10 mouse cellular contexts compared by ENCODE assay signal in the genomic region with DNA sequence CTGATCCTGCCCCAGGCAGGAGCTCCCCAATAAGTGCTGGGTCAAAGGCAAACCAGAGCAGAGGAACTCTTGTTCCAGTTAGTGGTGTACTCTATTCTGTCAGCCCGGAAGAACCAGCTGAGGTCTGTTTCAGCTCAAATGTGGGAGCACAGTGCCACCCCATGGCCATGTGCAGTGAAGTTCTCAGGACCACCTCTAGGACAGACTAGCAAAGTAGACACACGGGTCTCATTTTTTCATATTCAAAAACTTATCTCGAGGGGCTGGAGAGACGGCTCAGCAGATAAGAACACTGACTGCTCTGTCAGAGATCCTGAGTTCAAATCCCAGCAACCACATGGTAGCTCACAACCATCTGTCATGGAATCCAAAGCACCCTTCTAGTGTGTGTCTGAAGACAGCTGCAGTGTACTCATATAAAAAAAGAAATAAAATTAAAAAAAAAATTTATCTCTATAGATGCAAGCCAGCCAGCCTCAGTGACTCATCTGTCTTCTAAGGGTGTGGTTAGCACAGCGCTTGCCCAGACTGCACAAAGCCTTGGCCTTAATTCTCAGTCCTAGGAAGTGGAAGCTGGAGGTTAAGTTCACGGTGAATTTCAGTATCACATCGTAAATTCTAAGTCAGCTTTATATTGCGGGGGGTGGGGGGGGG. TPM values are rescaled to one million over a fixed set of nuclear protein-coding genes. Genes with fewer than 3 reads are reported as not detected.
A peak's percentile ranks its signal among the peaks of the same experiment; 100 is the strongest.
DNase-seq lines count a peak whose midpoint lies in the region; ATAC-seq and TF ChIP-seq lines count a peak whose summit lies in the region.
"Had no signal": no experiment of that assay in that cellular context is flagged by ENCODE, and none has a peak within 500 bp of the region (broad histone marks: within the 10 kb centered on the region; RNA-seq: fewer than 3 reads in every experiment).

No protein-coding gene starts in this region.

- DNase-seq in A20 (ENCODE audit: low read depth, low spot score) (peak; percentile 79), R1 (ENCODE audit: low read depth, low spot score) (peak; percentile 65)
- peak; percentile 75 to 83 for DNase-seq in cerebellum, postnatal 25 days
- peak; percentile 80 for DNase-seq in gastrocnemius, adult 2 months
- peak; percentile 75 for DNase-seq in limb, embryonic 14.5 days (ENCODE audit: low spot score)
- DNase-seq in natural killer cell, adult 2 months (ENCODE audit: low spot score in 2 of 2), result peak; percentile 71 to 81
- peak; percentile 82 for DNase-seq in testis, postnatal 10 days (ENCODE audit: low spot score)

- peaks cover 8% of the 10 kb centered on the region for H3K4me1 ChIP-seq in kidney, embryonic 14.5 days (ENCODE audit: control insufficient read depth, insufficient read depth, low read length)
- H3K4me1 ChIP-seq in limb, embryonic 14.5 days (ENCODE audit: control insufficient read depth, insufficient read depth, low read length), result peaks cover 11% of the 10 kb centered on the region

- intact Hi-C loops in gastrocnemius, adult 2 months (cut with DNase I), result loop anchor here (1.0 kb wide), 1 partner anchor 23 kb away; no protein-coding TSS in a partner anchor

- TF ChIP-seq POLR2A in limb, embryonic 14.5 days (IDR thresholded peaks at IDR 0.05; ENCODE audit: borderline replicate concordance, extremely low read depth, insufficient read depth, insufficient read length), result no peak

- peaks cover 11% of the 10 kb centered on the region for H3K36me3 ChIP-seq in kidney, embryonic 14.5 days (ENCODE audit: control insufficient read depth, insufficient read depth, low read length)
- peaks cover 8% of the 10 kb centered on the region for H3K36me3 ChIP-seq in limb, embryonic 14.5 days (ENCODE audit: control insufficient read depth, insufficient read depth, low read length)

- peak overlapping the region; percentile 65 for H3K27ac ChIP-seq in gastrocnemius, adult 2 months
- H3K27ac ChIP-seq in kidney, embryonic 14.5 days (ENCODE audit: low read depth, low read length), result no peak overlapping the region
- no peak overlapping the region for H3K27ac ChIP-seq in limb, embryonic 14.5 days (replicated peaks; ENCODE audit: low read depth, low read length)
- H3K27ac ChIP-seq: stomach, embryonic 15.5 days had no signal

- peaks cover 6% of the 10 kb centered on the region; the same call in 1 of the 2 replicates for H3K27me3 ChIP-seq in kidney, embryonic 14.5 days (ENCODE audit: control insufficient read depth, insufficient read depth, low read length)
- peaks cover 6% of the 10 kb centered on the region; the same call in 1 of the 2 replicates for H3K27me3 ChIP-seq in limb, embryonic 14.5 days (ENCODE audit: control insufficient read depth, insufficient read depth, low read length)

- no peak overlapping the region for H3K4me2 ChIP-seq in kidney, embryonic 14.5 days (replicated peaks; ENCODE audit: low read depth, low read length)
- no peak overlapping the region for H3K4me2 ChIP-seq in limb, embryonic 14.5 days (replicated peaks; ENCODE audit: low read depth, low read length, severe bottlenecking)
- H3K4me2 ChIP-seq: stomach, embryonic 15.5 days had no signal

- TF ChIP-seq CTCF in gastrocnemius, adult 2 months (IDR thresholded peaks at IDR 0.05), result peak; percentile 88

- no peaks in the 10 kb centered on the region for H3K9me3 ChIP-seq in kidney, embryonic 14.5 days (ENCODE audit: control insufficient read depth, low read length)
- H3K9me3 ChIP-seq in limb, embryonic 14.5 days (ENCODE audit: control insufficient read depth, low read length), result no peaks in the 10 kb centered on the region
- H3K9me3 ChIP-seq: stomach, embryonic 15.5 days had no signal

- WGBS in kidney, embryonic 14.5 days, result 39% methylated on average over 8 of the region's 8 CpGs
- WGBS in limb, embryonic 14.5 days, result 21% methylated on average over 8 of the region's 8 CpGs

- H3K4me3 ChIP-seq in gastrocnemius, adult 2 months, result no peak overlapping the region
- no peak overlapping the region for H3K4me3 ChIP-seq in kidney, embryonic 14.5 days (ENCODE audit: low read length)
- H3K4me3 ChIP-seq in limb, embryonic 14.5 days (replicated peaks; ENCODE audit: low read length), result no peak overlapping the region
- H3K4me3 ChIP-seq: erythroblast, embryonic 14.5 days; stomach, embryonic 15.5 days had no signal

- no peak overlapping the region for H3K9ac ChIP-seq in kidney, embryonic 14.5 days (ENCODE audit: low read depth, low read length)
- no peak overlapping the region for H3K9ac ChIP-seq in limb, embryonic 14.5 days (ENCODE audit: low read depth, low read length, severe bottlenecking)
- H3K9ac ChIP-seq: stomach, embryonic 15.5 days had no signal

- ATAC-seq in kidney, embryonic 14.5 days (ENCODE audit: low FRiP score, low TSS enrichment), result peak; percentile 53
- ATAC-seq in limb, embryonic 14.5 days (ENCODE audit: low FRiP score, low read depth), result peak; percentile 31; the same call in 1 of the 2 replicates

RNA-seq across cellular contexts. Expression of a gene that starts 6.8 kb away (rescaled TPM):
- not detected for total RNA-seq in gastrocnemius, adult 2 months (2021)
- 0.12 TPM in 1 of 2 replicates, not detected in the other for polyA plus RNA-seq in kidney, embryonic 14.5 days (2014; fragmentation: Nextera tagmentation; extraction: Ambion mirVana)
- 0.09 and 0.20 TPM in 2 replicates for polyA plus RNA-seq in limb, embryonic 14.5 days (2012; rRNA removed)
- polyA plus RNA-seq in limb, embryonic 14.5 days (2014; fragmentation: Nextera tagmentation; extraction: Ambion mirVana), result 0.29 TPM in 1 of 2 replicates, not detected in the other
- polyA plus RNA-seq: erythroblast, embryonic 14.5 days; stomach, embryonic 15.5 days had no signal

RNA-seq across cellular contexts. Expression of a gene that starts 14.8 kb away (rescaled TPM):
- 10 to 100 TPM; 40.6 to 42.4 TPM for total RNA-seq in gastrocnemius, adult 2 months (2021)
- polyA plus RNA-seq in kidney, embryonic 14.5 days (2014; fragmentation: Nextera tagmentation; extraction: Ambion mirVana), result 107 and 114 TPM in 2 replicates
- polyA plus RNA-seq in limb, embryonic 14.5 days (2012; rRNA removed), result 64.2 and 70.1 TPM in 2 replicates
- polyA plus RNA-seq in limb, embryonic 14.5 days (2014; fragmentation: Nextera tagmentation; extraction: Ambion mirVana), result 99.1 and 101 TPM in 2 replicates

RNA-seq across cellular contexts. Expression of a gene that starts 17.3 kb away (rescaled TPM):
- total RNA-seq in gastrocnemius, adult 2 months (2021), result 10 to 100 TPM; 27.0 to 41.1 TPM
- polyA plus RNA-seq in kidney, embryonic 14.5 days (2014; fragmentation: Nextera tagmentation; extraction: Ambion mirVana), result 35.0 and 42.1 TPM in 2 replicates
- polyA plus RNA-seq in limb, embryonic 14.5 days (2012; rRNA removed), result 83.3 and 119 TPM in 2 replicates
- 39.5 and 43.6 TPM in 2 replicates for polyA plus RNA-seq in limb, embryonic 14.5 days (2014; fragmentation: Nextera tagmentation; extraction: Ambion mirVana)

RNA-seq across cellular contexts. Expression of a gene that starts 18.2 kb away (rescaled TPM):
- 10 to 100 TPM in 1 of 2 experiments, 1 to 10 TPM in 1; 8.2 to 13.3 TPM for total RNA-seq in gastrocnemius, adult 2 months (2021)
- polyA plus RNA-seq in kidney, embryonic 14.5 days (2014; fragmentation: Nextera tagmentation; extraction: Ambion mirVana), result 80.8 and 92.2 TPM in 2 replicates
- 79.2 and 91.4 TPM in 2 replicates for polyA plus RNA-seq in limb, embryonic 14.5 days (2012; rRNA removed)
- polyA plus RNA-seq in limb, embryonic 14.5 days (2014; fragmentation: Nextera tagmentation; extraction: Ambion mirVana), result 85.3 and 88.9 TPM in 2 replicates

RNA-seq across cellular contexts. Expression of a gene that starts 24.4 kb away (rescaled TPM):
- total RNA-seq in gastrocnemius, adult 2 months (2021), result 10 to 100 TPM; 50.1 to 58.4 TPM
- polyA plus RNA-seq in kidney, embryonic 14.5 days (2014; fragmentation: Nextera tagmentation; extraction: Ambion mirVana), result 86.2 and 91.3 TPM in 2 replicates
- polyA plus RNA-seq in limb, embryonic 14.5 days (2012; rRNA removed), result 59.3 and 67.5 TPM in 2 replicates
- 69.8 and 76.2 TPM in 2 replicates for polyA plus RNA-seq in limb, embryonic 14.5 days (2014; fragmentation: Nextera tagmentation; extraction: Ambion mirVana)
